Mouse (Mus musculus) CH12.LX (cell line): ENCODE measurements around the gene Dnah7a. TPM values are rescaled to one million over a fixed set of nuclear protein-coding genes. Genes with fewer than 3 reads are reported as not detected.
"Not testable (repeated sequence)": the region's sequence is repeated elsewhere in the genome, so short reads cannot be mapped to it uniquely, and the experiment has no call there.

Experiments used
- DNase-seq: peaks from one replicate; pipeline ENCODE4 v3.0.0-alpha.2; 2013; ENCODE audit errors: extremely low read depth
- H3K27ac ChIP-seq: 2 replicates; pipeline ENCODE4 v1.5.1; 2012; ENCODE audit warnings: low read depth, mild to moderate bottlenecking, control low read depth, moderate library complexity; ENCODE audit not compliant: insufficient read depth
- H3K27me3 ChIP-seq: replicated peaks from 2 replicates; pipeline ENCODE3; 2012; ENCODE audit warnings: inconsistent platforms
- H3K36me3 ChIP-seq, 2 experiments: replicated peaks in 1 of 2; 2 replicates each; pipeline versions ENCODE3 to v1.6.1; 2012; ENCODE audit warnings: inconsistent platforms in 1 of 2, low read length in 1 of 2, mild to moderate bottlenecking in 1 of 2, mixed read lengths in 1 of 2, moderate library complexity in 1 of 2; ENCODE audit not compliant: control insufficient read depth in 1 of 2, insufficient read depth in 1 of 2
- H3K4me1 ChIP-seq, 2 experiments: 2 replicates each; pipeline ENCODE4 v1.6.1; 2012; ENCODE audit warnings: inconsistent platforms in 1 of 2, moderate library complexity in 1 of 2; ENCODE audit not compliant: insufficient read depth in 2 of 2, control insufficient read depth in 1 of 2
- H3K4me2 ChIP-seq: 2 replicates; pipeline ENCODE4 v1.6.1; 2012; ENCODE audit warnings: low read depth, mild to moderate bottlenecking, control low read depth; ENCODE audit not compliant: poor library complexity, insufficient read depth, severe bottlenecking
- H3K4me3 ChIP-seq, 3 experiments: fragments of 150-350 bp in 1 of 3; sonication (generic) in 1 of 3; replicated peaks in 1 of 3; 2 replicates each; pipeline versions ENCODE3 to v1.5.1; 2011 to 2012; ENCODE audit warnings: low read depth in 2 of 3, low read length in 2 of 3, mild to moderate bottlenecking in 2 of 3, moderate library complexity in 2 of 3, control low read depth in 1 of 3, improper control_type of control experiment in 1 of 3, inconsistent platforms in 1 of 3, mixed read lengths in 1 of 3; ENCODE audit not compliant: poor library complexity in 1 of 3
- H3K79me2 ChIP-seq: replicated peaks from 2 replicates; pipeline ENCODE4 v1.6.1; 2012; ENCODE audit warnings: mild to moderate bottlenecking, moderate library complexity; ENCODE audit not compliant: control insufficient read depth, poor library complexity, insufficient read depth, severe bottlenecking; ENCODE audit errors: extremely low read depth
- H3K9ac ChIP-seq: 2 replicates; pipeline ENCODE4 v1.6.1; 2012; ENCODE audit warnings: low read depth, mild to moderate bottlenecking, control low read depth, moderate library complexity; ENCODE audit not compliant: insufficient read depth
- H3K9me3 ChIP-seq: replicated peaks from 2 replicates; pipeline ENCODE3; 2012; ENCODE audit warnings: low read length, inconsistent platforms, mixed read lengths
- BHLHE40 ChIP-seq: IDR thresholded peaks from 2 replicates; pipeline ENCODE4 v1.6.1; 2011; ENCODE audit warnings: mild to moderate bottlenecking, low read depth, low read length, improper control_type of control experiment
- CHD1 ChIP-seq: IDR thresholded peaks from 2 replicates; pipeline ENCODE4 v1.6.1; 2012; ENCODE audit warnings: low read depth, low read length, improper control_type of control experiment, inconsistent platforms
- ELF1 ChIP-seq: IDR thresholded peaks from 2 replicates; pipeline ENCODE4 v1.6.1; 2014; ENCODE audit warnings: low read depth, mild to moderate bottlenecking, inconsistent platforms, low read length, improper control_type of control experiment
- EP300 ChIP-seq: IDR thresholded peaks from 2 replicates; pipeline ENCODE4 v1.6.1; 2011; ENCODE audit warnings: low read length, improper control_type of control experiment
- ETS1 ChIP-seq: conservative IDR thresholded peaks from 2 replicates; pipeline ENCODE4 v1.6.1; 2012; ENCODE audit warnings: low read depth, mild to moderate bottlenecking, inconsistent platforms, low read length, improper control_type of control experiment, moderate library complexity
- JUND ChIP-seq: conservative IDR thresholded peaks from 2 replicates; pipeline ENCODE4 v1.6.1; 2011; ENCODE audit warnings: low read depth, low read length, improper control_type of control experiment
- MAFK ChIP-seq: IDR thresholded peaks from 2 replicates; pipeline ENCODE4 v1.6.1; 2011; ENCODE audit warnings: low read length, improper control_type of control experiment; ENCODE audit not compliant: insufficient replicate concordance
- MAZ ChIP-seq: IDR thresholded peaks from 2 replicates; pipeline ENCODE4 v1.6.1; 2012; ENCODE audit warnings: low read depth, mild to moderate bottlenecking, inconsistent platforms, low read length, improper control_type of control experiment, moderate library complexity
- MXI1 ChIP-seq: IDR thresholded peaks from 2 replicates; pipeline ENCODE4 v1.6.1; 2011; ENCODE audit warnings: mild to moderate bottlenecking, low read depth, low read length, improper control_type of control experiment
- MYC ChIP-seq: IDR thresholded peaks from 2 replicates; pipeline ENCODE4 v1.6.1; 2011; ENCODE audit warnings: low read depth, mild to moderate bottlenecking, improper control_type of control experiment, low read length
- PAX5 ChIP-seq: IDR thresholded peaks from 2 replicates; pipeline ENCODE4 v1.6.1; 2012; ENCODE audit warnings: low read length, inconsistent platforms, mixed read lengths
- RCOR1 ChIP-seq: conservative IDR thresholded peaks from 2 replicates; pipeline ENCODE4 v1.6.1; 2012; ENCODE audit warnings: low read depth, mild to moderate bottlenecking, inconsistent platforms, low read length, improper control_type of control experiment
- TBP ChIP-seq: conservative IDR thresholded peaks from 2 replicates; pipeline ENCODE4 v1.6.1; 2011; ENCODE audit warnings: low read depth, low read length, improper control_type of control experiment
- TCF12 ChIP-seq: IDR thresholded peaks from 2 replicates; pipeline ENCODE4 v1.6.1; 2014; ENCODE audit warnings: low read depth, mild to moderate bottlenecking, inconsistent platforms, low read length, improper control_type of control experiment
- USF2 ChIP-seq: conservative IDR thresholded peaks from 2 replicates; pipeline ENCODE4 v1.6.1; 2011; ENCODE audit warnings: low read depth, low read length, improper control_type of control experiment
- ZMIZ1 ChIP-seq: IDR thresholded peaks from 2 replicates; pipeline ENCODE4 v1.6.1; 2012; ENCODE audit warnings: low read depth, mild to moderate bottlenecking, inconsistent platforms, low read length, improper control_type of control experiment
- ZNF384 ChIP-seq: IDR thresholded peaks from 2 replicates; pipeline ENCODE4 v1.6.1; 2012; ENCODE audit warnings: low read depth, low read length, improper control_type of control experiment, inconsistent platforms
- dilution Hi-C: fragments of 300-500 bp; cut with MboI; formaldehyde crosslinking; loops from 2 replicates; pipeline ENCODE4 v1.14.3; 2020; ENCODE audit warnings: low sequenced_read_pairs; ENCODE audit not compliant: extremely low pct_unique_long_range_greater_than_20kb, extremely low pct_ligation_motif_present
- in situ Hi-C: fragments of 300-500 bp; cut with MboI; formaldehyde crosslinking; loops from 3 replicates; pipeline ENCODE4 v1.14.3; 2019; ENCODE audit warnings: low sequenced_read_pairs, low pct_ligation_motif_present, low pct_unique_long_range_greater_than_20kb, mixed read lengths
- polyA plus RNA-seq: library from polyadenylated mRNA; unstranded; fragments of >175 nt; gene quantifications from 2 replicates; pipeline ENCODE4 v1.2.1, GENCODE M21; 2012; ENCODE audit warnings: low read depth; ENCODE audit not compliant: insufficient read length
- total RNA-seq, 2 experiments: library from RNA; depleted of rRNA; stranded (reverse); fragments of 300-350 nt in 1 of 2; fragments of >200 nt in 1 of 2; gene quantifications; 2 replicates each; pipeline ENCODE4 v1.2.3; 2012 to 2014

The Dnah7a gene
- total and polyA plus RNA-seq, 3 experiments, result 0.04 TPM; not detected in 2

- DNase-seq, H3K27ac ChIP-seq, H3K79me2 ChIP-seq, H3K27me3 ChIP-seq, H3K36me3 ChIP-seq, in situ Hi-C loops, dilution Hi-C loops, H3K9me3 ChIP-seq, H3K4me2 ChIP-seq, H3K4me3 ChIP-seq, H3K9ac ChIP-seq: not testable (repeated sequence)
- peaks cover 8 to 13% of the 10 kb centered on the region in 2 experiments; a peak in 3 of 4 replicates for H3K4me1 ChIP-seq
Measured at GRCm38 (mm10) chr1:53740077-53740776, 33.6 kb upstream of the Dnah7a start.

GRCm38 (mm10) chr1:53736583-53736982 is 30.0 kb upstream of the Dnah7a start:
- H3K4me1 ChIP-seq, result peaks cover 8 to 11% of the 10 kb centered on the region in 2 experiments; a peak in 3 of 4 replicates
- H3K4me2 ChIP-seq, result no peak overlapping the region
- no peak for DNase-seq
- in situ Hi-C loops, result no loop called here
- no peak overlapping the region for H3K4me3 ChIP-seq
- H3K9me3 ChIP-seq, result no peaks in the 10 kb centered on the region
- H3K79me2 ChIP-seq, result no peaks in the 10 kb centered on the region
- no peak overlapping the region for H3K9ac ChIP-seq
- TF ChIP-seq JUND (no peak), ZNF384 (no peak), RCOR1 (no peak), EP300 (no peak), TCF12 (no peak), BHLHE40 (no peak), TBP (no peak), ELF1 (no peak), USF2 (no peak), MAFK (no peak), MYC (no peak), ZMIZ1 (no peak), PAX5 (no peak), ETS1 (no peak), MAZ (no peak), MXI1 (no peak), CHD1 (no peak)
- dilution Hi-C loops, result no loop called here
- H3K36me3 ChIP-seq, result no peaks in the 10 kb centered on the region
- no peaks in the 10 kb centered on the region for H3K27me3 ChIP-seq
- H3K27ac ChIP-seq, result no peak overlapping the region
